Mouse (Mus musculus) erythroblast, adult 5-6 weeks (primary cell): ENCODE measurements around the gene Dock1. TPM values are rescaled to one million over a fixed set of nuclear protein-coding genes. Genes with fewer than 3 reads are reported as not detected.

Source experiments
- ATAC-seq: replicated peaks from 2 replicates; pipeline ENCODE4 v1.8.0; 2016; ENCODE audit warnings: moderate number of reproducible peaks, mild to moderate bottlenecking, moderate TSS enrichment, inconsistent platforms; ENCODE audit not compliant: poor library complexity, low FRiP score, severe bottlenecking
- total RNA-seq, 2 experiments: library from RNA; stranded (forward) in 1 of 2; stranded (reverse) in 1 of 2; fragments of 150-400 nt in 1 of 2; fragments of 200-764, 138-1000 nt in 1 of 2; gene quantifications; 2 replicates each; pipeline versions ENCODE4 v1.2.3 to v1.2.4; 2015 to 2017; ENCODE audit warnings: low replicate concordance in 2 of 2

Gene Dock1
- total RNA-seq, 2 experiments from 2014 or later: 3.1 to 3.8 TPM

GRCm38 (mm10) chr7:134693325-134693724 lies 22.9 kb downstream of the Dock1 start:
- ATAC-seq: no peak

- ATAC-seq: no peak
Observed at GRCm38 (mm10) chr7:134695431-134695830, 25.0 kb downstream of the Dock1 start.

- ATAC-seq: no peak
Observed at GRCm38 (mm10) chr7:134696126-134696979, 25.9 kb downstream of the Dock1 start.

- ATAC-seq: no peak
Observed at GRCm38 (mm10) chr7:134697479-134697878, 27.0 kb downstream of the Dock1 start.

- ATAC-seq: no peak
Observed at GRCm38 (mm10) chr7:134698246-134698645, 27.8 kb downstream of the Dock1 start.

DNA sequence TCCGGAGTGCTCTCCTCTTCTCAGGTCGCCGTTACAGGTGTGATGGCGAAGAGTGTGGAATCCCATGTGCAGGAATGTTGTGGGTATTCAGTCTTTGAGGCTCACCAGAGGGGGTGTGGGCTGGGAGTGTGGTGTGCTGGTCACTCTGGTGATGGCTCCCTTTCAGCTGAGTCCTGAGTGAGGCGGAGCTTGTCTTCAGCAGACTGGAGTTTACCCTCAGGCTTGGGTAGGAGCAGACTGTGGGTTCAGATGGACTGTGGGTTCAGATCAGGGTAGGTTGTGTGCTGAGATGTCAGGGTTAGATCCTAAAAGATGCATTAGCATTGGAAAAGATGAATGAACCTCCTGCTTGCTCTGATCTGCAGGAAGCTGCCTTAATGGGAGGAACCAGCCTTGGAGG lies 29.5 kb downstream of the Dock1 start:
- no peak for ATAC-seq

DNA sequence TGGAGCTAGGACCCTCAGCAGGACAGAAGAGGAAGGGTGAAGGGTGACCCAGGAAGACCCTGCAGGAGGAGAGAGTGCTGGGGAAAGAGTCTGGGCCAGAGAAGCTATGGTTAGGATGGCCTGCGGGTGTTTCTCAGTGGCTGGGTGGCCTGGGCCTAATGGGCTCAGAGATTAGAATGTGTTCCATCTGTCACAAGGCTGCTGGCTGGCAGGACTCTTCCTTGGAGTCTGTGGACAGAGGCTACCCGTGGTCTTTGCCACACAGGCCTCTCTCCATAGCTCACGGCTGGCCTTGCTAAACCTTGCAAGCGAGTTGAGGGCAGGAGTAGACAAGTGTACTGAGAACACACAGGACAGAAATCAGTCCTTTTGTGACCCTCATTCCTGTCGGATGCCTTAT lies 32.0 kb downstream of the Dock1 start:
- no peak for ATAC-seq

DNA sequence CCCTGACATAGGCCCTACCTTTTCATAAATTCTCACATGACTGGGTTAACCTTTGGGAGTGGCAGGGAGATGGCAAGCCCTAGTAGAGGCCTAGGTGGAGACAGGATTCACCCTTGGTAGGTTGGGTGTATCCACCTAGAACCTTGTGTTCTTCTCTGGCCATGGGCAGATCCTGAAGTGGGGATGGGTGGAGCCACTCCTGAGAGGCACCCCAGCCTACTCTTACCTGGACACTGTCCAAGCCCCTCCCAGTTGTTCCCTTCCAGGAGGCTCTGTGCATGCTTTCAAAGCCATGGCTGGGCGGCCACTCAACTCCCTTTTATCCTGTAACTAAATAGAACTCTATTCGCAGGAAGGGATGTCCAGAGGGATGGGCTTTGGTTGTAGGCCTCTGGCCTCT lies 33.2 kb downstream of the Dock1 start:
- no peak for ATAC-seq

DNA sequence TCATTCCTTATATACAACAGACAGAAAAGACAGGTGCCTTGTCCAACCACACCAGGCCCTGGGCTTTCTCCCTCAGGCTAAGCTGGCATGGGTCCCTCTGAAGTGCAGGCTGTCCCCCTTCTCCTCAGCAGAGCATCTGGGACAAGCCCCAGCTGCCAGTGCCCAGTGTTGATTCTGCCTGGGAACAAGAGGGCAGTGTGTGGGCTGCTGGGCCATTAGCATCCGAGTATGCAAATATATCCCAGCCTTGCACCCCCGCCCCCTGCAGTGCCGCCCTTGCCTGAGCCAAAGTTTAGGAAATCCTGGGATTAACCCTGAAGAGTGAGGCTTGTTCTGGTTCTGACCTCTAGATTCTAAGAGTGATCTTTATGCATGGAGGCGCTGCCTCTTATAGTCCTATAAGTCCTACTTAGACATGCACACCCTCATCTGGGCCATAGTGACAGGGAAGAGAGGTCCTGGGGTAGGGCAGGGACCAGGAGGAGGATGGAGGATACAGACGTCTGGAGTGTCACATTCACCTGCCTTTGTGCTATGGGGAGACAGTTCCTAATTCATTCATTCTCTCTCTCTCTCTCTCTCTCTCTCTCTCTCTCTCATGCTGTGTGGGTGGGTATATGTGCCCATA lies 38.9 kb downstream of the Dock1 start:
- ATAC-seq: no peak

DNA sequence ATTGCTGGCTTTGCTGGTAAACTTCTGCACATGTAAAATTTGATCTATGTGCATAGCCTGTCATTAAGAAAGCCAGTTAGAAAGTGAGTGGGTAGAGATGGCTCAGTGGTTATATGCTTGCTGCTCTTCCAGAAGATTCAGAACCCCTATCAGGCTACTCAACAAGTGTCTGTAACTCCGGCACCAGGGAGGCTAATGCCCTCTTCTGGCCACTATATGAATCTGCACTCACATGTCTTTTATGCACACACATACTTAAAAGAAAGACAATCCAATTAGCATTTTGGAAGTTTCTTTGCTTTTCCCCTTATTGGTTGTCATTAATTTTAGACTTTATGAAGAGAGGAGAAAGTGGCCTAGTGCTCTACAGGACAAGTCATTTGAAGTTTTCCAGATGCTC lies 41.1 kb downstream of the Dock1 start:
- ATAC-seq: no peak

GRCm38 (mm10) chr7:134719406-134719805 lies 49.0 kb downstream of the Dock1 start:
- ATAC-seq: no peak

DNA sequence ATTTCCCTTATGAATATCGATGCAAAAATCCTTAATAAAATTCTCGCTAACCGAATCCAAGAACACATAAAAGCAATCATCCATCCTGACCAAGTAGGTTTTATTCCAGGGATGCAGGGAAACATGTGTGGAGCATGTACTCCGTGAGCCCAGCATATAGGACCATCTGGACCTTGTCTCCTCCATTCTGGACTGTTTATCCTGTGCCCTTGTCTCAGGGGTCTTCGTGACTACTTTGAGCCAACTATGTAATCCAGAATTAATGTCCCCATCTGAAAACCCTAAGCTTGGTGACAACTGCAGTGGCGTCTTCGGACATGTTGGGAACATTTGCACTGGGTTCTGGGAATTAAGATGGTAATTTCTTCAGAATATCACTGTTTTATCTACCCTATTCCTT lies 51.9 kb downstream of the Dock1 start:
- ATAC-seq: no peak

GRCm38 (mm10) chr7:134722955-134723354 lies 52.5 kb downstream of the Dock1 start:
- ATAC-seq: no peak

DNA sequence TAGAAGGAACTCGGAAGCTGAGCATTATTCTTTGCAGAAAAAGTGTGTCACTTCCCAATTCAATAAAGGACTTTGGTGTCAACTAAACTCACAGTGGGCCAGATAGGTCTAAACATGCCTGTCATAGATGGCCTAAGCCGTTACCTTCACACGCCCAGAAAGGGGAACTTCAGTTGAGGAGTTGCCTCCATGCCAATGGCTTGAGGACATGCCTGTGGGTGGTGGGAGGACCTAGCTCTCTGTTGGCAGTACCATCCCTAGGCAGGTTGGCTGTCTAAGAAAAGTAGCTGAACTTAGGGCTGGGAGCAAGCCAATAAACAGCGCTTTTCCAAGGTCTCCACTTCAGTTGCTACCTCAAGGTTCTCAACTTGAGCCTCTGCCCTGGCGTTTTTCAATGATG lies 53.1 kb downstream of the Dock1 start:
- no peak for ATAC-seq

DNA sequence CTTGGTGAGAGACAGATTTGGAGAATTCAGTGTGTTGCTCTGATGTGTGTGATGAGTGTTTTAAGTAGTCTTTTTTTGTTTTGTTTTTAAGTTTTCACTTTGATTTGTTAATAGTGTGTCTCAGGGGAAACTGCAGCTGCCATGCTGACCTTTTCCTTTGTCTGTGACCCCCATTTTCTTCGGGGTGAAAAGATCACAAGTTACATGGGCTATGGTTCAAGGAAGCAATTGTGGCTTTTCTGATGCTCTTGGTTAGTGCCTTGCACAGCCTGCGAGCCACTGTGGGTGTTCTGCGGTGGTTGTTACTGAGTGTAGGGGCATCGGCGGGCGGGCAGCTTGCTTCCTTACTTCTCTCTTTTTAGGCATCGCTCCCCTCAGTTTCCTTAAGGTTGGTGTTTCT lies 54.4 kb downstream of the Dock1 start:
- ATAC-seq: no peak

DNA sequence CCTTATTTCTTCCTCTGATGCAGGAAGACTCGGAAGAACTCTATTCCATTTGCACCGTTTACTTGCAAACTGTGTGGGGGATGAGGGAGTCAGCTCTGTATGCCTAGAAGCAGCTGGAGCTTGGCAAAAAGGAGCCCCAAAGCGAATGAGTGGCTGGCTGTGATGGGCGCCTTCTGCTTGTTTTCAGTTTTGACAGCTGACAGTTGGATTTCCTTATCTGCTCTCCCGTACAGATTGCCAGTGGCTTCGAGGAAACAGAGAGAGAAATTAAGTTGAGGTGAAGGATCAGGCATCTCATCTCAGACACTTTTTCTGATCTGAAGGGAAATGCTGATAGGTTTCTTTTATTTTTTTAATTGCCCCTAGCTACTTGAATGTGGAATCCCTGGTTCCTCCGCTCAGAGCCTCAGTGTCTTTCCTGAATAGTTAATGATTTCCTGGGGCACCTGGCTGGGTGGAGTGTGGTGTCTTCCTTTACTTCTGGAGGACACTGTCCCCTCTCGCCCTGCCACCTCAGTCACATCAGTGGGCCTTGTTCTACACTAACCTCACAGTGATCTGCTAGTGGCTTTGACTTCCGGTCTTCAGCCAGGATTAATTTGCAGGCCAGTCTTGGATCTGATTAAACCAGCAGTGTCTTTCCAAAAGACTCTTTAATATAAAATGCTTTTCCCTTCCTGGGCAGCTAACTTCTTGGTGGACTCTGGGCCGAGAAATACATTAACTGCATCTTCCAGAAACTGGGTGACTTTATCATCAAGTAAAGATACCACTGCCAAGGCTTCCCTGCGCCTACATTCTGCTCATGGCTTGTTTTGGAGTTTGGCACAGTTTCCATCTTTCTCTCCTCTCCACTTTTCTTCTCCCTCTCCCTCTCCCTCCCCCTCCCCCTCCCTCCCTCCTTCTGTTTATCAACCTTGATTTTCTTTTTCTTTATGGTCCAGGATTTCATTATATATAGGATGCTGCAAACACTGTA lies 55.4 kb downstream of the Dock1 start:
- no peak for ATAC-seq

- no peak for ATAC-seq
Observed at GRCm38 (mm10) chr7:134726530-134727258, 56.2 kb downstream of the Dock1 start.

DNA sequence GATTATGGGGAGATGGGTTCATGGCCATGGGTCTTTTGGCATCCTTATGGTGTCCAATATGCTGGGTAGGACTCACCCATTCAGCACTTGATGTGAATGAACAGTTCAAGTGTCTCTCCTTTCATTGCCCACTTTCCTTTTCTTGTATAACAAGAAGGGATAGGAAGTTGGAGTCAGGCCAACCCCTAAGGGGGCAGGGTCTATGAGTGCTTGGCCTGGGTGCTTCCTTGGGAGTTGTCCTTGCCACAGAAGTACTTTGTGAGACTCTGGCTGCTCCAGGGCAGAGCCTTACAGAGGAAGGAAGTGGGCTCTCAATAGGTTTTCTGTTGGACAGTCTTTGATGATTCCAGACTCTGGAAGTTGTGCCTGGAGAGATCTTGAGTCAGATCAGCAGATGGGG lies 58.9 kb downstream of the Dock1 start:
- no peak for ATAC-seq

- ATAC-seq: no peak
Observed at GRCm38 (mm10) chr7:134730406-134731126, 60.1 kb downstream of the Dock1 start.
